Mouse (Mus musculus): ENCODE data around the gene Ralgds.
"Not testable (repeated sequence)": the region's sequence is repeated elsewhere in the genome, so short reads cannot be mapped to it uniquely, and the experiment has no call there.

Ralgds gene

GRCm38 (mm10) chr2:28505795-28506194 is 7.1 kb upstream of the Ralgds start, which contains the start of gene Gm10134:
TSS of gene Gm10134 (plus strand) at chr2:28506095.
- no peak for DNase-seq (ENCODE audit: low spot score in 2 of 2)

GRCm38 (mm10) chr2:28506291-28506690 is 6.6 kb upstream of the Ralgds start:
- no peak for DNase-seq (ENCODE audit: low spot score in 2 of 2)

DNA sequence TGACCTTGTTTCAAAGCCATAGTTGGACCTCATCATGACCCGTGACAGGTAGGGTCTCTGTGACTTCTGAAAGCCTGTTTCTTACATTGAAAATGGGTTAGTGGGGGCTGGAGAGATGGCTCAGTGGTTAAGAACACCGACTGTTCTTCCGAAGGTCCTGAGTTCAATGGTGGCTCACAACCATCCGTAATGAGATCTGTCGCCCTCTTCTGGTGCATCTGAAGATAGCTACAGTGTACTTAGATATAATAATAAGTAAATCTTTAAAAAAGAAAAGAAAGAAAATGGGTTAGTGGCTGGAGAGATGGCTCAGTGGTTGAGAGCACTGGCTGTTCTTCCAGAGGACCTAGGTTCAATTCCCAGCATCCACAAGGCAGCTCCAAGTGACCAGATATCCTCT is 1.3 kb upstream of the Ralgds start:
- DNase-seq (ENCODE audit: low spot score in 2 of 2), result not testable (repeated sequence)

DNA sequence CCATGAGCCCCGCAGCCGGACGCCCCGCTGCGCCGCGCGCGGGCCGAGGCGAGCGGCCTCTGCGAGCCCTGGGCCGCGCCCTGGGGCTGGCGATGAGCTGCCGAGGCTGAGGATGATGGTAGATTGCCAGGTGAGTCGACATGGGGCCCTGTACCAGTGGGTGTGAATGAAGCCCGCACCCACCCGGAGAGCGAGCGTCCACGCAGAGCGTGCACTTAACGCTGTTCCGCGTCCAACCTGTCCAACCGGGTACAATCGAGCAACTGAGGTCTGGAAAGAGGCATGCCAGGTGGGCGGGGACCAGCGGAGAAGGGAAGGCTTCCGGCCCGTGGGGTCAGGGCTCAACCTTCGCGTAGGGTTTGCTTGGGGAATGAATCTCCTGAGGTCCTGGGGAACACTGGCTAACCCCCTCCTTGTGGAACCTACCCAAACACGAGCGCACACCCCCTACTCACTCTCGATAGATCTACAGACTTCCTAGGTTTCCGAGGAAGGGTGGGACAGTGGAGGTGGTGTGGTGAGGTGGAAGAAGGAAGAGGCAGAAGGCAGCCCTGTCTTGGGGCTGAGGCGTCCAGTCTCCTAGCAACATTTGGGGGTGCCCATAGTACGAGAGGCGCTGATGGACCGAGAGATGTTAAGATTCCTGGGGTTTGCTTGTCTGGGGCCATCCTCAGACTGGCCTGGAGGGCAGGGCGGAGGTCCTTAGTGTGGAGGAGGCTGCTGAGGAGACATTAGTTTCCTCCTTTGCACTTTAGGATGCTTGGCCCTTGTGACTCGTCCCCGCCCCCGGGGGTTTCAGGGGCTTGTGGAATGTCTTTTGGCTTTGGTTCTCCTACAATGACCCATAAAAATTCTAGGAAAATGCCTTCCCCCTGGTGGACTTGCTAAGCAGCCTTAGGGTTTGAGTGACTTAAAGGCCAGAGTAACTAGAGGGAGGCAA is 776 bp downstream of the Ralgds start:
- peak; percentile 22 to 23 for DNase-seq (ENCODE audit: low spot score in 2 of 2)

DNA sequence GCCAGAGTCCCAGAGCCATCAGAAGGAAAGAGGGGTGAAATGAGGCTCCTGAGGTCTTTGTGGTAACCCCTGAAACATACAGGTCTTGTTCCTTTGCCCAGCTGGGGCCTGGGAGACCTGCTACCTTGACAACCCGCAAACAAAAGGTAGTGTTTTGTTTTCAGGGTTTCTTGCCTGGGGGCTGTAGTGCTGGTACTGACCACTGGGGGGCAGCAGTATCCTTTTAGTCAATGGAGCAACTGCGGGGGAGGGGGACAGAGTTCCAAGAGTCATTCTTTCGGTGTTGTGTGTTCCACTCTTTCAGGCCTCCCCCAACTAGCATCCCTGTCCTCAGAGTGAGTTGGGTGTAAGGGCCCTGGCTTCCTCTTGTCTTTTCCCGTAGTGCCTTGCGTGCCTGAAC is 1.6 kb downstream of the Ralgds start:
- DNase-seq (ENCODE audit: low spot score in 2 of 2), result peak; percentile 69 to 89

GRCm38 (mm10) chr2:28517206-28517909 is 4.4 kb downstream of the Ralgds start:
- peak; percentile 40 to 76 for DNase-seq (ENCODE audit: low spot score in 2 of 2)

- DNase-seq (ENCODE audit: low spot score in 2 of 2), result no peak
Observed at GRCm38 (mm10) chr2:28518231-28518630, 5.3 kb downstream of the Ralgds start.

DNA sequence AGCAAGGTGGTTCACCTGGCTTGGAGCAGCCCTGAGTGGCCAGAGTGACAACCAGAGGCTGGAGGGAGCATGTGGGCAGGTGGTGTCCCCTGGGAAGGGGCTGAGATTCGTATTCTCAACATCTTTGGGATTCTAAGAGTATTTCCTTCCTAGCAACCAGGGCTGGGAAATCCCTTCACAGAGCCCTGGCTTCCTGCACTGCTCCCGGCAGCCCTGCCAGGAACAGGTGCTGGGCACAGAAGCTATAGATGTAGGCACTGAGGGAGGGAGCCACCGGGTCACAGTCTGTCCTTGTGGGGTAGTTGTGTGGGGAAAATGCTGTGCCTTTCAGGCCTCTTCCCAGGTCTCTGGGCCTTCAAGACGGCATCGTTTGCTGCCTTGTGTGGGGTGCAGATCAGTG is 7.7 kb downstream of the Ralgds start:
- no peak for DNase-seq (ENCODE audit: low spot score in 2 of 2)

DNA sequence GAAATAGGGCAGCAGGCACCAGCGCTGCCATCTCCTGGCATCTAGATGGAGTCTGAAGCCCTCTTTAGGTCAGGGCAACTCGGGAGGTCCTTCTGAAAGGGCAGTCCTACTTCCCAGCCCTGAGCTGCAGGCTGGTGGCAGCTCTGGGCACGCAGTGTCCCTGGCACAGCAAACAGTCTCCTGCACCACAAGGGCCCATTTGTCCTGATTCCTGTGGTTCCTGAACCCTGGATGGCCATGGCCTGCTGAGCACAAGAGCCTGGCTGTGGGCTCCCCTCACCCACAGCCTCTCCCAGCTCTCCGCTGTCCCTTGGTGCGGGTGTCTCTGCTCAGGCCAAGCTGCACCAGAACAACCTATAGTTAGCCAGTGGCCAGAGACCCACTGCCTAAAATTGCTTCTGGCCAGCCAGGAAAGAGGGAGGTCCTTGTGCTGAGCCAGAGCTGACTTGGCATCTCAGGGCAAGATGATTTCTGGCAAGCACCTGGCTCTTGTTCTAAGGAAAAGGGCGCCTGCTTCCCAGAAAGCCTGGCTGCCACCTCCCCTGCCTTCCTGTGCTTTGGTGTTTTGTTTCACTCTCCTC is 8.7 kb downstream of the Ralgds start:
- DNase-seq (ENCODE audit: low spot score in 2 of 2), result no peak

GRCm38 (mm10) chr2:28522166-28522565 is 9.2 kb downstream of the Ralgds start:
- DNase-seq (ENCODE audit: low spot score in 2 of 2), result no peak

DNA sequence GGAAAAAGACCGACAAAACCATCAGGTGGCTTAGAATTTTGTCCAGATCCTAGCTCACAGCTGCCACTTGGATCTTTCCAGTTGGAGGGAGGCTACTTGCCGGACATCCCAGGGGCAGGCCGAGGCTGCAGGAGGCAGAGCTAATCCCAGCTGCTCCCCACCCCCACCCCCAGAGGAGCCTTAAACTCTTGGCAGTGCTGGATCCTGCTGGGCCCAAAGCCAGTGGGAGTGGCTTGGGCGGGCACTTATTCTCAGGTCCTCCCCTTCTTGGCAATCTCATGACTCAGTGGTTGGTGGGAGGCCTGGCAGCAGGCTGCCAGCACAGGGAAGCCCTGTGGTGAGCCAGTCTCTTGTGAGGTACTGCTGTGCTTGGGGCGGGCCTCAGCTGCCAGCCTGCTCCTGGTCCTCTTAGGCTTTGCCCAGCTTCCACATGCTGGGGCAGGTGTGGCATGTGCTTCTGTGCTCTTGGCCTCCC is 10.8 kb downstream of the Ralgds start:
- no peak for DNase-seq (ENCODE audit: low spot score in 2 of 2)

- no peak for DNase-seq (ENCODE audit: low spot score in 2 of 2)
Observed at GRCm38 (mm10) chr2:28524406-28524805, 11.5 kb downstream of the Ralgds start.

DNA sequence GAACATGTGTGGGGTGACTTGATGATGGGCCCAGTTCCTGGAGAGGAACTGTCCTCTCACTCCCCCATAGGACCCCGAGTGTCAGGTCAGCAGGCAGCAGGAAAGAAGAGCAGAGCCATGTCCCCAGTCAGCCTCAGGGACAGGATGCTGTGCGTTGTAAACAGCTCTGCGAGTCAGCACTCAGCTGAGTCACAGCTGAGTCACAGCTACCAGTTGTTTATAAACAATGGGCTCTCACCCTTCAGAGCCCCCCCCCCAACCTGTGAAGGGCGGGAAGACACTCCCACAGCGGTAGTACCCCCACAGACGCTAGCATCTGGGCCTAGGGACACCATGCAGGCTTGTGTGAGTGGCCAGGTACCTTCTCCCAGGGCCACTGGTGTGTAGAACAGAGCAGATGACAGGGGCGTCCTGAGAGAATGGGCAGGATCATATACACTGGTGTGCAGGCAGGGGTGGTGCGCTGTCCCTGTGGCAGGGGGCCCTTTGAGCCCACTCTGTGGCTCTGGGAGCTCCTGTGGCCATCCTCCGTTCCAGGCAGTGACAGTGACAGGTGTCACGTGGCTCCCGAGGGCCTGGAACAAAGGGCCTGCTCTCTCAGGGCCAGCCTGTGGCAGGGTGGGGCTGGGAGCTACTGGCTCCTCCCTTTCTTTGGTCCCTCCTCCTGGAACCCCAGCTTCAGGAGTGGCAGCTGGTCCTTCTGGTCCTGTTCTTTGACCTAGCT is 12.5 kb downstream of the Ralgds start:
- no peak for DNase-seq (ENCODE audit: low spot score in 2 of 2)

GRCm38 (mm10) chr2:28525943-28526876 is 13.3 kb downstream of the Ralgds start:
- DNase-seq (ENCODE audit: low spot score in 2 of 2), result no peak

- DNase-seq (ENCODE audit: low spot score in 2 of 2), result no peak
Observed at GRCm38 (mm10) chr2:28527436-28528353, 14.8 kb downstream of the Ralgds start.

DNA sequence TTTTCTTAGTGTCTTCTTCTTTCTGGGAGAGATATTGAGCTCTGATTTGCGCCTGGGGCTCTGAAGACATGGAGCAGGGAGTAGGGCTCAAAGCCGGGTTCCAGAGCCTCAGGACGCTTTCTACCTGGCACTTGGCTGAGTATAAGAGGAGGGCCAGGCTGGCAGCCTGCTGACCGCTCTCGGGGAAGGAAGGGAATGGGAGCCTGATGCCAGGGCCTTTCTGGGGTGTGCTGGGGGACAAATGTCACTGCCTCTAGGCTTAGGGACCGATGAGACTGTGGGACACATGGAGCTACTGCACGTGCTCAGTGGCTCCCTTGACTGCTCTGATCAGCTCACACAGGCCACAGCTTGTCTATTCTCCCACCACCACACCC is 15.4 kb downstream of the Ralgds start:
- DNase-seq (ENCODE audit: low spot score in 2 of 2), result no peak

DNA sequence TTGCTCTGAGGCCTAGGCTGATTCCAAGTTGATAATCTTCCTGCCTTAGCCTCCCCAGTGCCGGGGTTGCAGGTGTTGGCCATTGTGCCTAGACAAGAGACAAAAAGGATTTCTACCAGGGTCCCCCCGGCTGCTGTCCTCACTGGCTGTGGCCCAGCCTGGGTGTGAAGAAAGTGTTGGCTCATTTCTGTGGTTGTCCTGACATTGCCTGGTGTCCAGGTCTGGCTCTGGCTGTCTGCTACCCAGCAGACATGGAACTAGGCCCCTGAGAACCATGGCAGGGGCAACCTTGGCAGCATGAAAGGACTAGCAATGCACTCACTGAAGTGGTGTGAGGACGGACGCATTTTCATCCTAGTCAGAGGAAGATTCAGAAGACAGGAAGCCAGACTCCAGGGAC is 16.9 kb downstream of the Ralgds start:
- no peak for DNase-seq (ENCODE audit: low spot score in 2 of 2)

- no peak for DNase-seq (ENCODE audit: low spot score in 2 of 2)
Observed at GRCm38 (mm10) chr2:28530311-28530710, 17.4 kb downstream of the Ralgds start.

GRCm38 (mm10) chr2:28532938-28533771 is 20.2 kb downstream of the Ralgds start:
- DNase-seq (ENCODE audit: low spot score in 2 of 2), result peak; percentile 53 to 55

Data from thymus, postnatal 10 days (tissue).